Mouse (Mus musculus) cerebral cortex, adult 2 months (tissue): ENCODE results near the gene Tbp.

Experiments used
- WGBS: fragments of 180-500 bp; shearing (Covaris S2); methylation state at CpG from one replicate; pipeline ENCODE4 v1.1.7; 2018; 5-methylcytosine and 5-hydroxymethylcytosine counted together

The Tbp gene

GRCm38 (mm10) chr17:15536457-15536904 lies 36.8 kb downstream of the Tbp start:
- 2% methylated on average over 33 of the region's 33 CpGs for WGBS

GRCm38 (mm10) chr17:15540309-15540708 lies 40.6 kb downstream of the Tbp start:
- WGBS = 71% methylated on average over 4 of the region's 4 CpGs

- 59% methylated on average over 4 of the region's 4 CpGs for WGBS
Measured at GRCm38 (mm10) chr17:15543868-15544267, 44.2 kb downstream of the Tbp start.

- WGBS = 78% methylated on average over 4 of the region's 4 CpGs
Measured at GRCm38 (mm10) chr17:15546440-15546839, 46.8 kb downstream of the Tbp start.

- 68% methylated on average over 1 of the region's 1 CpGs for WGBS
Measured at GRCm38 (mm10) chr17:15549713-15550112, 50.0 kb downstream of the Tbp start.

GRCm38 (mm10) chr17:15559946-15560345 lies 60.3 kb downstream of the Tbp start:
- WGBS = 96% methylated on average over 2 of the region's 2 CpGs

GRCm38 (mm10) chr17:15564014-15564927 lies 64.6 kb downstream of the Tbp start, which contains the start of gene Prdm9:
TSS of gene Prdm9 (minus strand) at chr17:15564354.
- WGBS = under 1% methylated on average over 43 of the region's 43 CpGs

GRCm38 (mm10) chr17:15564928-15565300 lies 65.2 kb downstream of the Tbp start:
- 38% methylated on average over 12 of the region's 12 CpGs for WGBS

- WGBS = 77% methylated on average over 5 of the region's 5 CpGs
Measured at GRCm38 (mm10) chr17:15566908-15567307, 67.2 kb downstream of the Tbp start.

- WGBS = 68% methylated on average over 1 of the region's 1 CpGs
Measured at GRCm38 (mm10) chr17:15575056-15575455, 75.4 kb downstream of the Tbp start.

- 1% methylated on average over 32 of the region's 32 CpGs for WGBS
Measured at GRCm38 (mm10) chr17:15577291-15577694, 77.6 kb downstream of the Tbp start.
